Mouse (Mus musculus) brain, embryonic 14.5 days (tissue): Measurements from ENCODE around the gene Haspin.

Experiments
- CTCF ChIP-seq: fragments of 200-500 bp; IDR thresholded peaks from 2 replicates; pipeline ENCODE4 v1.5.1; 2012; ENCODE audit warnings: inconsistent platforms, mild to moderate bottlenecking, moderate library complexity, borderline replicate concordance; ENCODE audit not compliant: insufficient read depth, insufficient read length; ENCODE audit errors: extremely low read depth
- POLR2A ChIP-seq: fragments of 200-500 bp; IDR thresholded peaks from 2 replicates; pipeline ENCODE4 v1.6.1; 2012; ENCODE audit warnings: mild to moderate bottlenecking, inconsistent platforms, borderline replicate concordance; ENCODE audit not compliant: poor library complexity, insufficient read depth, insufficient read length, severe bottlenecking; ENCODE audit errors: extremely low read depth

GRCm38 (mm10) chr11:73177509-73177875 lies 39.4 kb upstream of the Haspin start:
- TF ChIP-seq POLR2A (no peak), CTCF (no peak)
